Mouse (Mus musculus) liver, embryonic 14.5 days (tissue): ENCODE measurements around the gene Zfp286. TPM values are rescaled to one million over a fixed set of nuclear protein-coding genes. Genes with fewer than 3 reads are reported as not detected.
A peak's percentile ranks its signal among the peaks of the same experiment; 100 is the strongest.

ENCODE experiments used
- ATAC-seq: fragments of 200-750 bp; cut with Nextera tagmentation; 2 replicates; pipeline ENCODE4 v1.8.0; 2017; ENCODE audit warnings: moderate number of reproducible peaks, mild to moderate bottlenecking, moderate library complexity; ENCODE audit not compliant: insufficient read depth
- DNase-seq, 3 experiments: peaks; one replicate each; pipeline ENCODE4 v3.0.0-alpha.2; 2012 to 2013; ENCODE audit warnings: low read depth in 3 of 3, low spot score in 3 of 3
- H3K27ac ChIP-seq: fragments of 300-500 bp; sonication (generic); 2 replicates; pipeline ENCODE4 v1.5.1; 2014; ENCODE audit warnings: moderate library complexity, mild to moderate bottlenecking, control low read depth, inconsistent platforms
- H3K27me3 ChIP-seq: fragments of 300-500 bp; sonication (generic); 2 replicates; pipeline ENCODE4 v1.6.1; 2014; ENCODE audit warnings: mild to moderate bottlenecking, low read length, moderate library complexity; ENCODE audit not compliant: control insufficient read depth, insufficient read depth
- H3K36me3 ChIP-seq: fragments of 300-500 bp; sonication (generic); replicated peaks from 2 replicates; pipeline ENCODE4 v1.6.1; 2014; ENCODE audit warnings: low read depth; ENCODE audit not compliant: control insufficient read depth, insufficient read depth
- H3K4me1 ChIP-seq, 2 experiments: fragments of 200-500 bp in 1 of 2; fragments of 300-500 bp in 1 of 2; sonication (generic) in 1 of 2; replicated peaks; 2 replicates each; pipeline ENCODE4 v1.6.1; 2012 to 2014; ENCODE audit warnings: antibody characterized with exemption in 1 of 2, inconsistent platforms in 1 of 2, low read length in 1 of 2; ENCODE audit not compliant: control insufficient read depth in 2 of 2, insufficient read depth in 2 of 2
- H3K4me2 ChIP-seq: fragments of 300-500 bp; sonication (generic); 2 replicates; pipeline ENCODE4 v1.6.1; 2014; ENCODE audit warnings: low read depth, mild to moderate bottlenecking, control low read depth, moderate library complexity
- H3K4me3 ChIP-seq, 2 experiments: fragments of 200-500 bp in 1 of 2; fragments of 300-500 bp in 1 of 2; sonication (generic) in 1 of 2; 2 replicates each; pipeline ENCODE4 v1.5.1; 2012 to 2014; ENCODE audit warnings: low read depth in 2 of 2, low read length in 2 of 2, mild to moderate bottlenecking in 2 of 2, control low read depth in 1 of 2, inconsistent platforms in 1 of 2, moderate library complexity in 1 of 2; ENCODE audit not compliant: insufficient read depth in 1 of 2
- H3K9ac ChIP-seq: fragments of 300-500 bp; sonication (generic); replicated peaks from 2 replicates; pipeline ENCODE4 v1.6.1; 2014; ENCODE audit warnings: mild to moderate bottlenecking, control low read depth, moderate library complexity
- H3K9me3 ChIP-seq: fragments of 300-500 bp; sonication (generic); 2 replicates; pipeline ENCODE4 v1.6.1; 2016; ENCODE audit warnings: low read length, mixed read lengths; ENCODE audit not compliant: control insufficient read depth
- CTCF ChIP-seq: IDR thresholded peaks from 2 replicates; pipeline ENCODE4 v1.5.1; 2016; ENCODE audit warnings: antibody characterized with exemption, low read depth, control low read depth
- EP300 ChIP-seq: IDR thresholded peaks from 2 replicates; pipeline ENCODE4 v1.6.1; 2016; ENCODE audit warnings: antibody characterized with exemption, low read depth
- WGBS: fragments of 180-500 bp; shearing (Covaris S2); extraction: QIAGEN DNeasy Blood & Tissue Kit; methylation state at CpG from one replicate; pipeline ENCODE4 v1.1.7; 2014; ENCODE audit not compliant: insufficient replicate concordance; 5-methylcytosine and 5-hydroxymethylcytosine counted together
- polyA plus RNA-seq, 2 experiments: library from polyadenylated mRNA; depleted of rRNA in 1 of 2; stranded (reverse) in 1 of 2; unstranded in 1 of 2; fragments of >200 nt; fragmentation: Nextera tagmentation in 1 of 2; extraction: Ambion mirVana in 1 of 2; gene quantifications; 2 replicates each; pipeline versions ENCODE4 v1.2.1 to v1.2.3; 2012 to 2014

The Zfp286 gene
- polyA plus RNA-seq, 2 experiments: 0.45 to 1.4 TPM

DNA sequence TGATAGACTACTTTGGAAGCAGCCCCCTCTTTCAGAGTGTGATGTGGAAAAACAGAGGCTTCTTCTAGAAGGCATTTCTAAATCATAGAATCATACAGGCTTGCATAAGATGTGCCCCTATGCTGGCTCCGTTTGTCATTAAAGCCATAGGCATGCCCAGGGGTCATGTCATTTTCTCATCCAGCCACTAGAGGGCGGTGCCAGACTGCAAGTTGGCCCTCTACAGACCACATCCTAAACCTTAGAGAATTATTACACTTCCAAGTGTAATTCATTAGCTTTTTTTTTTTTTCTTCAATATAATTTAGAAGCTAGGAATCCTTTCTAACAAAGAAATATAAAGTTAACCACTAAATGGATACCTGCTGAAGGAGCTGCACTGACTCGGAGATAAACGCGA is 45.2 kb downstream of the Zfp286 start:
- TF ChIP-seq EP300: no peak
- peak; percentile 91 for TF ChIP-seq CTCF
- 43% methylated on average over 5 of the region's 5 CpGs for WGBS
- Histone ChIP-seq H3K4me2 (no peak overlapping the region), H3K4me3 (no peak overlapping the region), H3K9ac (no peak overlapping the region), H3K27me3 (peaks cover 10% of the 10 kb centered on the region), H3K27ac (no peak overlapping the region), H3K9me3 (no peaks in the 10 kb centered on the region), H3K36me3 (no peaks in the 10 kb centered on the region), H3K4me1 (no peaks in the 10 kb centered on the region)
- DNase-seq: peak; percentile 17 to 22 (median 18)
- ATAC-seq: no peak

DNA sequence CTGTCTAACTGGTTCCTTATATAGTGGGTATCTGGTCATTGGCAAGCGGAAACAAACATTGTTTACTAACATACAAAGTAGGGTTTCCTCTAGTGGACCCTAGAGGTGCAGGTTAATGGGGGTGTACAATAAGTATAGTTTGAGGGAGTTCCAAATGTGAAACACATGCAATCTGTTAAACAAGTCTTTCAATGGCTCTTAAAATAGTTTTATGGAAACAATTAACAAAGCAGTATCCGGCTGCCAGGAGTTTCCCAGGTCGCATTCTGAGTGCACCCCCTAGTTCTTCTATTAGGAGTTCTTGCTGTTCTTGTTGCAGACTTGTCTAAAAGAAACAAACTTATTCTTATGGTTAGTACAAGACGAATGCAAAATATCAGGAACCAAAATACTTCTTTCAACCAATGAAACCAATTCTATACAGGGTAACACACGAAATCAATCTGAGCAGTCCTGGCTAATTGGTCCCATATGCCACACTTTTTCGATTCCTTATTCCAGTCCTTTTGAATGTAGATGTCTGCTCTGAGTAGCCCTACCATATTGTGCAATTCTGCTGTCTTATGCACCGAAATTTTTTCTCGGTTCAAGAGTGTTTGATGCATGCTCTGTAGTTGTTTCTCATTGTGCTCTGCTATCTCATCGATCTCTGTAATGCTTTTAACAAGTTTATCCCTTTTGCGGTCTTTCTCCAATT is 46.9 kb downstream of the Zfp286 start:
- Histone ChIP-seq H3K9me3 (no peaks in the 10 kb centered on the region), H3K27me3 (peaks cover 10% of the 10 kb centered on the region), H3K27ac (no peak overlapping the region), H3K4me1 (no peaks in the 10 kb centered on the region), H3K4me2 (no peak overlapping the region), H3K36me3 (no peaks in the 10 kb centered on the region), H3K4me3 (no peak overlapping the region), H3K9ac (no peak overlapping the region)
- DNase-seq (no peak), ATAC-seq (no peak)
- WGBS: 62% methylated on average over 10 of the region's 10 CpGs
- no peak for TF ChIP-seq EP300
- no peak for TF ChIP-seq CTCF

DNA sequence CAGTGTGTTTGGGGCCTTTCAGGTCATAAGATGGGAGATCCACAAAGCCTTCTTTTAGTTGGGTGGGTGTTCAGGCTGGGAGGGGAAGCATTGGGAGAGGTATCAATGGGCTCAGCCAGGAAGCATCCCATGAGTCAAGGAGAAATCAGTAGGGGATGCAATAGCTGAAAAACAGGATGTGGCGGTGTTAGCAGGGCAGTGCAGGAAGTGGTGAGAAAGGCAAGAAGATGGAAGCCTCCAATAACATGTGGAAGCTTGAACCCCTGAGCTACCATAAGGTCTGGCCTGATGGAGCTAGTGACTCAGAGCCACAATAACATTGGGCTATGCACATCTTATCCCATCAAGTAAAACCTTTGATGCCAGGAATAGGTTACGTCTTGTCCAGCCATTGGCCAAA is 48.1 kb downstream of the Zfp286 start:
- TF ChIP-seq EP300 (no peak), CTCF (no peak)
- Histone ChIP-seq H3K4me3 (no peak overlapping the region), H3K4me2 (no peak overlapping the region), H3K27me3 (peaks cover 10% of the 10 kb centered on the region), H3K9me3 (no peaks in the 10 kb centered on the region), H3K9ac (no peak overlapping the region), H3K4me1 (no peaks in the 10 kb centered on the region), H3K27ac (no peak overlapping the region), H3K36me3 (no peaks in the 10 kb centered on the region)
- no peak for ATAC-seq
- no peak for DNase-seq
- 59% methylated on average over 2 of the region's 2 CpGs for WGBS

DNA sequence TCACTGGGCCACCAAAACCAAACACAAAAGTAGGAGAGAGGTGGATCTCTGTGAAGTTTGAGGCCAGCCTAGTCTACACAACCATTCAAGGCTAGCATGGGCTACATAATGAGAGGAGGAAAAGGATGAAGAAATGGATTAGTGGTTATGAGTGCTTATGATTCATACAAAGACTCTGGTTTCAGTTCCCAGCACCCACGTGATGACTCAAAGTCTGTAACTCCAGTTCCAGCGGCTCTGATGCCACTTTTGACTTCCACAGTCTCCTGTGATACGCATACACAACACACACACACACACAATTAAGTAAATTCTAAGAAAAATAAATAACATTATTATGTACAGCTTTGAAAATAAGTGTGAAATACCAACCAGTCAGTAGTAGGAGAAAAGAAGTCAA is 56.6 kb downstream of the Zfp286 start:
- DNase-seq (no peak), ATAC-seq (no peak)
- Histone ChIP-seq H3K36me3 (no peaks in the 10 kb centered on the region), H3K4me3 (no peak overlapping the region), H3K9me3 (no peaks in the 10 kb centered on the region), H3K27ac (no peak overlapping the region), H3K4me1 (no peaks in the 10 kb centered on the region; a peak in 1 of 4 replicates), H3K9ac (no peak overlapping the region), H3K27me3 (peaks cover 11% of the 10 kb centered on the region), H3K4me2 (no peak overlapping the region)
- WGBS: 47% methylated on average over 3 of the region's 3 CpGs
- TF ChIP-seq CTCF (no peak), EP300 (no peak)

DNA sequence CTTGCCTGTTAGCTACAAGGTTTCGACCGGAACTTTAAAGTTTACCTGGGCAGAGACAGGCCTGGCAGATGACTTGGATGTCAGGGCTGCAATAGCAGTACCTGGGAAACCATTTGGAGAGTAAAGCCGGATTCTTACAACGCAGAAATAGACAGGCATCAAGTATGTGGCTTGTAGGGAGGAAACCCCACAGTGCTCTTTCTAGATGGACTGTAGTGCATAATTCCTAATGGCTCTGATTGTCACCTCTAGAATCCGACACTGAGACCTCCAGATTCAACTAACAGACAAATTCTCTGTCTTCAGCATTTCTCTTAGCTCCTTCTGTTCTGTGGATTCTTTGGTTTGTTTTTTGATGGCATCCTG is 57.3 kb downstream of the Zfp286 start:
- no peaks in the 10 kb centered on the region for H3K9me3 ChIP-seq
- DNase-seq (no peak), ATAC-seq (no peak)
- no peak overlapping the region for H3K27ac ChIP-seq
- H3K9ac ChIP-seq: no peak overlapping the region
- H3K4me2 ChIP-seq: peak overlapping the region; percentile 59
- 18% methylated on average over 5 of the region's 5 CpGs for WGBS
- no peaks in the 10 kb centered on the region; a peak in 1 of 4 replicates for H3K4me1 ChIP-seq
- TF ChIP-seq EP300 (no peak), CTCF (no peak)
- no peak overlapping the region for H3K4me3 ChIP-seq
- no peaks in the 10 kb centered on the region for H3K36me3 ChIP-seq
- H3K27me3 ChIP-seq: peaks cover 11% of the 10 kb centered on the region
